Mouse (Mus musculus) limb, embryonic 14.5 days (tissue): ENCODE data around the gene Sigirr. TPM values are rescaled to one million over a fixed set of nuclear protein-coding genes. Genes with fewer than 3 reads are reported as not detected.

Experiments
- ATAC-seq: fragments of 200-750 bp; cut with Nextera tagmentation; 2 replicates; pipeline ENCODE4 v1.8.0; 2017; ENCODE audit warnings: low read depth, moderate number of reproducible peaks, moderate TSS enrichment; ENCODE audit not compliant: low FRiP score
- DNase-seq: peaks from one replicate; pipeline ENCODE4 v3.0.0-alpha.2; 2015; ENCODE audit warnings: low spot score
- H3K27ac ChIP-seq: fragments of 300-500 bp; sonication (generic); replicated peaks from 2 replicates; pipeline ENCODE4 v1.5.1; 2014; ENCODE audit warnings: low read depth, mild to moderate bottlenecking, low read length, moderate library complexity, mixed read lengths
- H3K27me3 ChIP-seq: fragments of 300-500 bp; sonication (generic); 2 replicates; pipeline ENCODE4 v1.6.1; 2014; ENCODE audit warnings: low read length, mixed read lengths; ENCODE audit not compliant: control insufficient read depth, insufficient read depth
- H3K36me3 ChIP-seq: fragments of 300-500 bp; sonication (generic); 2 replicates; pipeline ENCODE4 v1.6.1; 2014; ENCODE audit warnings: mild to moderate bottlenecking, low read length, moderate library complexity, mixed read lengths; ENCODE audit not compliant: control insufficient read depth, insufficient read depth
- H3K4me1 ChIP-seq: fragments of 300-500 bp; sonication (generic); 2 replicates; pipeline ENCODE4 v1.6.1; 2014; ENCODE audit warnings: antibody characterized with exemption, low read length, mixed read lengths; ENCODE audit not compliant: control insufficient read depth, insufficient read depth
- H3K4me2 ChIP-seq: fragments of 300-500 bp; sonication (generic); replicated peaks from 2 replicates; pipeline ENCODE4 v1.6.1; 2014; ENCODE audit warnings: low read depth, mild to moderate bottlenecking, low read length, moderate library complexity; ENCODE audit not compliant: severe bottlenecking
- H3K4me3 ChIP-seq: fragments of 300-500 bp; sonication (generic); replicated peaks from 2 replicates; pipeline ENCODE4 v1.5.1; 2014; ENCODE audit warnings: low read length
- H3K9ac ChIP-seq: fragments of 300-500 bp; sonication (generic); 2 replicates; pipeline ENCODE4 v1.6.1; 2014; ENCODE audit warnings: mild to moderate bottlenecking, low read depth, low read length, moderate library complexity; ENCODE audit not compliant: severe bottlenecking
- H3K9me3 ChIP-seq: fragments of 300-500 bp; sonication (generic); 2 replicates; pipeline ENCODE4 v1.6.1; 2016; ENCODE audit warnings: low read length; ENCODE audit not compliant: control insufficient read depth
- POLR2A ChIP-seq: fragments of 200-500 bp; IDR thresholded peaks from 2 replicates; pipeline ENCODE4 v1.8.0; 2012; ENCODE audit warnings: inconsistent platforms, mild to moderate bottlenecking, moderate library complexity, borderline replicate concordance; ENCODE audit not compliant: insufficient read depth, insufficient read length; ENCODE audit errors: extremely low read depth
- WGBS: fragments of 180-500 bp; shearing (Covaris S2); extraction: QIAGEN DNeasy Blood & Tissue Kit; methylation state at CpG from one replicate; pipeline ENCODE4 v1.1.7; 2014; 5-methylcytosine and 5-hydroxymethylcytosine counted together
- polyA plus RNA-seq, 2 experiments: library from polyadenylated mRNA; depleted of rRNA in 1 of 2; stranded (reverse) in 1 of 2; unstranded in 1 of 2; fragments of >200 nt; fragmentation: Nextera tagmentation in 1 of 2; extraction: Ambion mirVana in 1 of 2; gene quantifications; 2 replicates each; pipeline versions ENCODE4 v1.2.1 to v1.2.3; 2012 to 2014

Sigirr gene
- polyA plus RNA-seq, 2 experiments = 2.7 to 3.1 TPM

- TF ChIP-seq POLR2A = no peak
- no peaks in the 10 kb centered on the region for H3K27me3 ChIP-seq
- H3K27ac ChIP-seq = no peak overlapping the region
- WGBS = 88% methylated on average over 3 of the region's 3 CpGs
- no peaks in the 10 kb centered on the region for H3K9me3 ChIP-seq
- ATAC-seq = no peak
- H3K9ac ChIP-seq = no peak overlapping the region
- no peak overlapping the region for H3K4me2 ChIP-seq
- no peak overlapping the region for H3K4me3 ChIP-seq
- peaks cover 42% of the 10 kb centered on the region for H3K36me3 ChIP-seq
- H3K4me1 ChIP-seq = no peaks in the 10 kb centered on the region
- DNase-seq = no peak
Measured at GRCm38 (mm10) chr7:141144650-141145049, 44.3 kb upstream of the Sigirr start.

- no peaks in the 10 kb centered on the region for H3K27me3 ChIP-seq
- H3K4me2 ChIP-seq = no peak overlapping the region
- H3K9ac ChIP-seq = no peak overlapping the region
- ATAC-seq (no peak), DNase-seq (no peak)
- TF ChIP-seq POLR2A = no peak
- no peaks in the 10 kb centered on the region for H3K4me1 ChIP-seq
- H3K4me3 ChIP-seq = no peak overlapping the region
- no peaks in the 10 kb centered on the region for H3K9me3 ChIP-seq
- 83% methylated on average over 2 of the region's 2 CpGs for WGBS
- peaks cover 46% of the 10 kb centered on the region for H3K36me3 ChIP-seq
- no peak overlapping the region for H3K27ac ChIP-seq
Measured at GRCm38 (mm10) chr7:141143861-141144260, 43.5 kb upstream of the Sigirr start.

GRCm38 (mm10) chr7:141143112-141143511 lies 42.7 kb upstream of the Sigirr start:
- H3K9me3 ChIP-seq = no peaks in the 10 kb centered on the region
- WGBS = 50% methylated on average over 5 of the region's 5 CpGs
- H3K27me3 ChIP-seq = no peaks in the 10 kb centered on the region
- ATAC-seq = no peak
- peaks cover 43% of the 10 kb centered on the region for H3K36me3 ChIP-seq
- H3K27ac ChIP-seq = no peak overlapping the region
- no peaks in the 10 kb centered on the region for H3K4me1 ChIP-seq
- no peak overlapping the region for H3K4me3 ChIP-seq
- no peak overlapping the region for H3K4me2 ChIP-seq
- no peak for DNase-seq
- TF ChIP-seq POLR2A = no peak
- H3K9ac ChIP-seq = no peak overlapping the region

GRCm38 (mm10) chr7:141141326-141141725 lies 41.0 kb upstream of the Sigirr start:
- 94% methylated on average over 4 of the region's 4 CpGs for WGBS
- Histone ChIP-seq H3K27ac (no peak overlapping the region), H3K4me3 (no peak overlapping the region), H3K4me1 (no peaks in the 10 kb centered on the region), H3K36me3 (peaks cover 53% of the 10 kb centered on the region), H3K27me3 (no peaks in the 10 kb centered on the region), H3K9me3 (no peaks in the 10 kb centered on the region), H3K4me2 (no peak overlapping the region), H3K9ac (no peak overlapping the region)
- TF ChIP-seq POLR2A = no peak
- ATAC-seq (no peak), DNase-seq (no peak)

GRCm38 (mm10) chr7:141131904-141132755 lies 31.8 kb upstream of the Sigirr start:
- no peak overlapping the region for H3K27ac ChIP-seq
- 55% methylated on average over 12 of the region's 12 CpGs for WGBS
- no peak for TF ChIP-seq POLR2A

More at GRCm38 (mm10) chr7:141131904-141132755, 31.8 kb upstream of the Sigirr start:
- Histone ChIP-seq H3K4me1 (peaks cover 14% of the 10 kb centered on the region), H3K9ac (peak overlapping the region; percentile 86), H3K36me3 (peaks cover 20% of the 10 kb centered on the region), H3K9me3 (no peaks in the 10 kb centered on the region), H3K27me3 (no peaks in the 10 kb centered on the region), H3K4me2 (peak overlapping the region; percentile 85), H3K4me3 (peak overlapping the region; percentile 95)
- no peak for ATAC-seq
- no peak for DNase-seq
